Mouse (Mus musculus) C2C12 (cell line): ENCODE data around the gene Wfdc12.

ENCODE experiments used
- CEBPB ChIP-seq: IDR thresholded peaks from one replicate; pipeline ENCODE4 v1.6.1; 2011; ENCODE audit warnings: low read depth, mild to moderate bottlenecking, control low read depth, moderate library complexity
- CTCF ChIP-seq: IDR thresholded peaks from one replicate; pipeline ENCODE4 v1.5.1; 2011; ENCODE audit not compliant: control insufficient read depth, insufficient read depth, insufficient read length
- MAX ChIP-seq: IDR thresholded peaks from one replicate; pipeline ENCODE4 v1.6.1; 2011; ENCODE audit warnings: mild to moderate bottlenecking, control low read depth
- MYOD1 ChIP-seq: IDR thresholded peaks from one replicate; pipeline ENCODE4 v1.6.1; 2011; ENCODE audit warnings: low read depth; ENCODE audit not compliant: control insufficient read depth, insufficient read length
- MYOG ChIP-seq: IDR thresholded peaks from one replicate; pipeline ENCODE4 v1.6.1; 2011; ENCODE audit not compliant: control insufficient read depth, insufficient read length; ENCODE audit errors: extremely low read depth
- USF1 ChIP-seq: IDR thresholded peaks from one replicate; pipeline ENCODE4 v1.6.1; 2011; ENCODE audit warnings: low read depth, mild to moderate bottlenecking, control low read depth, moderate library complexity

DNA sequence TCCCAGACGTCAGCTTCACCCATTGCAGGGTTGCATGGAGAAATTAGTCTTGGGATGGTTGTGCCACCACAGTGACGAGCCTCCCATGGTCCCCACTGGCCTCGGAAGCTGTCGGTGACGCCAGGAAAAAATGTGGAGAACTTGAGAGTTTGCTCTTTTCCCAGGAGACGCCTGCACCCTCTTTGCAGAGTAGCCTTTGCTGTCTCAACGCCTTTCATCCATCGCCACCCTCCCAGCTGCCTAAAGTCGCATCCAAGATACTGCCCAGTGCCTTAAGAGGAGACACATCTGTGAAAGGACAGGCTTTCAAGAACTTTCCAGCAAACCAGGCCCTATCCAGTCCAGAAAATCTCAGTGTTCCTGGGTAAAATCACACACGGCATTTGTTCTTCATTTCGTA, 38.1 kb downstream of the Wfdc12 start:
- no peak for TF ChIP-seq USF1
- TF ChIP-seq CTCF, result no peak
- TF ChIP-seq MYOD1, result no peak
- no peak for TF ChIP-seq MYOG
- no peak for TF ChIP-seq MAX
- TF ChIP-seq CEBPB, result no peak
